Mouse (Mus musculus) gastrocnemius, postnatal 25 days (tissue): ENCODE measurements at regions not wholly inside any gene's neighbourhood (a gene's known extent, or its start where the extent isn't known, plus 50 kb on each side); places are given as distances from the start of the nearest gene placed in this dataset.

Experiments
- DNase-seq: peaks from one replicate; pipeline ENCODE4 v3.0.0; 2022

- peak; percentile 73 for DNase-seq
Measured at GRCm38 (mm10) chr9:98690839-98691516, 89.5 kb upstream of the Mrps22 start.

GRCm38 (mm10) chr9:98685548-98685947 is 84.1 kb upstream of the Mrps22 start:
- no peak for DNase-seq

GRCm38 (mm10) chr9:98684336-98684735 is 82.9 kb upstream of the Mrps22 start:
- no peak for DNase-seq

- DNase-seq: no peak
Measured at GRCm38 (mm10) chr9:98675612-98676011, 74.2 kb upstream of the Mrps22 start.

- no peak for DNase-seq
Measured at GRCm38 (mm10) chr9:98673461-98674114, 72.1 kb upstream of the Mrps22 start.

- DNase-seq: no peak
Measured at GRCm38 (mm10) chr9:98672361-98672760, 70.9 kb upstream of the Mrps22 start.

GRCm38 (mm10) chr9:98668423-98669330 is 67.2 kb upstream of the Mrps22 start:
- DNase-seq: no peak

GRCm38 (mm10) chr9:98667072-98667471 is 65.6 kb upstream of the Mrps22 start:
- DNase-seq: no peak

GRCm38 (mm10) chr9:98663011-98663410 is 61.6 kb upstream of the Mrps22 start:
- no peak for DNase-seq

- no peak for DNase-seq
Measured at GRCm38 (mm10) chr9:98651681-98652080, 50.2 kb upstream of the Mrps22 start.
